ENCODE assay signal across 8 mouse cellular contexts in the genomic region with DNA sequence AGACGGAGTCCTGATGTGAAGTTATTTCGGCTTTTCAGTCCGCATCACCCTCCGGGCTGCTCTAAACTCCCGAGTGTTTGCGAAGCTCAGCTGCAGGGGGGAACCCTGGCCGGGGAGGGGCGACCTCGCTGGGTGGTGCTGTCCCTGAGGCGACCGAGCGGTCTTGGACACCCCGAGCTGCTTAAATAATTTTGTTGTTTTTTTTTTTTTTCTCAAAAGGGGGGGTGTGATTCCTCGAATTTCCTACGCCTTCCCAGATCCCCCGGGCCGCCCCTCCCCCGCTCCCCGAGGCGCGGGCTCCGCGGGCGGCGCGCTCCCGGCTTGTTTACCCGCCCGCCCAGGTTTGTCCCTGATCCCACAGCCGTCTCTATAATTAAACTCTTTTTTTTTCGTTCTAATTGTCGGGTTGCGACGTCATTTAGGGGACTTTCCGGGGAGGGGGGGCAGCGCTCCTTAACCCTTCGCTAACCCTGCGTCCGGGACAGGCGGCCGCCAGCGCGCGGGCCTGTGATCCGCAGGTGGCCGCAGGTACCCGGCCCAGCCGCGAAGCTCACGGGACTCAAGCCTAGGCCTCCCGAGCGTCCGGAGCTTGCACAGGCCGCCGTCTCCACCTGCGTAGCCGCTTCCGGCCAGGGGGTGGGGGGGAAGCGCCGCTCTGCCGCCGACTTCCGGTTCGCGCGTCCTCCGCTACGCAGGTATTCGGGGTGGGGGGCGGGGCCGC. TPM values are rescaled to one million over a fixed set of nuclear protein-coding genes. Genes with fewer than 3 reads are reported as not detected.
DNase-seq lines count a peak whose midpoint lies in the region; ATAC-seq lines count a peak whose summit lies in the region.

No protein-coding gene starts in this region.

- DNase-seq in ES-CJ7 (ENCODE audit: low read depth, low spot score), result peak; percentile 83
- peak; percentile 83 for DNase-seq in forebrain, embryonic 14.5 days (ENCODE audit: low spot score)
- DNase-seq in heart, postnatal 14 days, result peak; percentile 86 to 87
- DNase-seq in layer of hippocampus, adult 18-20 months (ENCODE audit: low spot score in 2 of 2), result peak; percentile 64 to 76
- DNase-seq in lung, postnatal 10 days, result peak; percentile 85
- DNase-seq in retina, adult 2 months (ENCODE audit: low read depth, low spot score), result peak; percentile 73
- DNase-seq in thymus, postnatal 25 days, result peak; percentile 89

- H3K27me3 ChIP-seq in forebrain, embryonic 14.5 days (replicated peaks; ENCODE audit: control insufficient read depth, insufficient read depth, low read length), result peaks cover 5% of the 10 kb centered on the region; the same call in 1 of the 2 replicates

- no peaks in the 10 kb centered on the region for H3K9me3 ChIP-seq in forebrain, embryonic 14.5 days (replicated peaks; ENCODE audit: control insufficient read depth, low read length)

- peak overlapping the region; percentile 84 for H3K4me2 ChIP-seq in forebrain, embryonic 14.5 days (ENCODE audit: low read length)

- H3K4me1 ChIP-seq in forebrain, embryonic 14.5 days (ENCODE audit: control insufficient read depth, insufficient read depth, low read length), result peaks cover 17% of the 10 kb centered on the region

- peak overlapping the region; percentile 88 for H3K9ac ChIP-seq in forebrain, embryonic 14.5 days (ENCODE audit: low read length)

- H3K27ac ChIP-seq in forebrain, embryonic 14.5 days (ENCODE audit: low read depth, low read length), result peak overlapping the region; percentile 94

- H3K36me3 ChIP-seq in forebrain, embryonic 14.5 days (ENCODE audit: control insufficient read depth, insufficient read depth, low read length), result peaks cover 1% of the 10 kb centered on the region; the same call in 1 of the 2 replicates

- WGBS in forebrain, embryonic 14.5 days, result under 1% methylated on average over 70 of the region's 71 CpGs

- H3K4me3 ChIP-seq in forebrain, embryonic 14.5 days (ENCODE audit: low read depth, low read length), result peak overlapping the region; percentile 59

- intact Hi-C loops in heart, postnatal 14 days (cut with DNase I), result loop anchor here (1.0 kb wide), 1 partner anchor 15 kb away; no protein-coding TSS in a partner anchor

- peak; percentile 84 for ATAC-seq in cerebellum, adult (ENCODE audit: insufficient number of reproducible peaks, low FRiP score, low TSS enrichment)
- ATAC-seq in forebrain, embryonic 14.5 days, result peak; percentile 85

RNA-seq across cellular contexts. Expression of a gene that starts 2.5 kb away (rescaled TPM):
- 39.7 and 45.5 TPM in 2 replicates for polyA plus RNA-seq in forebrain, embryonic 14.5 days (2014; fragmentation: Nextera tagmentation; extraction: Ambion mirVana)
- total RNA-seq in heart, postnatal 14 days (2021), result 10 to 100 TPM; 97.5 to 98.7 TPM
- total RNA-seq in layer of hippocampus, adult 18-20 months (2021), result 10 to 100 TPM; 40.0 to 53.4 TPM

Comparison
In these comparisons a context has a peak if more than half of its experiments do, and no peak if none do; other contexts are left out.
1. Peak in every context shown above with its lines: DNase-seq, ATAC-seq, H3K4me3 ChIP-seq and H3K27ac ChIP-seq.